Mouse (Mus musculus): ENCODE results near the gene D630045J12Rik.
A peak's percentile ranks its signal among the peaks of the same experiment; 100 is the strongest.

The D630045J12Rik gene

GRCm38 (mm10) chr6:38134806-38135559 lies 118.8 kb downstream of the D630045J12Rik start:
- peak; percentile 73 to 77 for DNase-seq (ENCODE audit: low spot score in 2 of 2)

GRCm38 (mm10) chr6:38131801-38132231 lies 122.0 kb downstream of the D630045J12Rik start:
- peak; percentile 65 to 74 for DNase-seq (ENCODE audit: low spot score in 2 of 2)

- no peak for DNase-seq (ENCODE audit: low spot score in 2 of 2)
Measured at GRCm38 (mm10) chr6:38129883-38130282, 123.9 kb downstream of the D630045J12Rik start.

GRCm38 (mm10) chr6:38128115-38128514 lies 125.7 kb downstream of the D630045J12Rik start:
- DNase-seq (ENCODE audit: low spot score in 2 of 2) = no peak

GRCm38 (mm10) chr6:38125462-38125861 lies 128.3 kb downstream of the D630045J12Rik start:
- no peak for DNase-seq (ENCODE audit: low spot score in 2 of 2)

- no peak for DNase-seq (ENCODE audit: low spot score in 2 of 2)
Measured at GRCm38 (mm10) chr6:38124882-38125281, 128.9 kb downstream of the D630045J12Rik start.

GRCm38 (mm10) chr6:38124207-38124835 lies 129.5 kb downstream of the D630045J12Rik start, which contains the start of gene Atp6v0a4:
Atp6v0a4 (minus strand) TSS chr6:38124586.
- no peak for DNase-seq (ENCODE audit: low spot score in 2 of 2)

- DNase-seq (ENCODE audit: low spot score in 2 of 2) = no peak
Measured at GRCm38 (mm10) chr6:38123471-38124206, 130.2 kb downstream of the D630045J12Rik start.

GRCm38 (mm10) chr6:38122791-38123190 lies 131.0 kb downstream of the D630045J12Rik start:
- DNase-seq (ENCODE audit: low spot score in 2 of 2) = no peak

- no peak for DNase-seq (ENCODE audit: low spot score in 2 of 2)
Measured at GRCm38 (mm10) chr6:38121843-38122242, 132.0 kb downstream of the D630045J12Rik start.

GRCm38 (mm10) chr6:38120681-38121371 lies 133.0 kb downstream of the D630045J12Rik start:
- no peak for DNase-seq (ENCODE audit: low spot score in 2 of 2)

GRCm38 (mm10) chr6:38118341-38118740 lies 135.5 kb downstream of the D630045J12Rik start:
- DNase-seq (ENCODE audit: low spot score in 2 of 2) = no peak

GRCm38 (mm10) chr6:38116107-38116770 lies 137.6 kb downstream of the D630045J12Rik start:
- DNase-seq (ENCODE audit: low spot score in 2 of 2) = peak in 1 of 2 experiments; percentile 48

- no peak for DNase-seq (ENCODE audit: low spot score in 2 of 2)
Measured at GRCm38 (mm10) chr6:38110859-38111258, 142.9 kb downstream of the D630045J12Rik start.

GRCm38 (mm10) chr6:38109871-38110270 lies 143.9 kb downstream of the D630045J12Rik start:
- DNase-seq (ENCODE audit: low spot score in 2 of 2) = no peak

GRCm38 (mm10) chr6:38109160-38109795 lies 144.5 kb downstream of the D630045J12Rik start, which contains the start of gene Tmem213:
Tmem213 (plus strand) TSS chr6:38109255.
- no peak for DNase-seq (ENCODE audit: low spot score in 2 of 2)

- no peak for DNase-seq (ENCODE audit: low spot score in 2 of 2)
Measured at GRCm38 (mm10) chr6:38108449-38108848, 145.4 kb downstream of the D630045J12Rik start.

GRCm38 (mm10) chr6:38105924-38106323 lies 147.9 kb downstream of the D630045J12Rik start:
- no peak for DNase-seq (ENCODE audit: low spot score in 2 of 2)

- no peak for DNase-seq (ENCODE audit: low spot score in 2 of 2)
Measured at GRCm38 (mm10) chr6:38103775-38104174, 150.0 kb downstream of the D630045J12Rik start.

GRCm38 (mm10) chr6:38102216-38102795 lies 151.5 kb downstream of the D630045J12Rik start:
- no peak for DNase-seq (ENCODE audit: low spot score in 2 of 2)
